Mouse (Mus musculus) limb, embryonic 13.5 days (tissue): ENCODE measurements around the gene Mdk. TPM values are rescaled to one million over a fixed set of nuclear protein-coding genes. Genes with fewer than 3 reads are reported as not detected.
A peak's percentile ranks its signal among the peaks of the same experiment; 100 is the strongest.

Experiments
- ATAC-seq: fragments of 200-750 bp; cut with Nextera tagmentation; 2 replicates; pipeline ENCODE4 v1.8.0; 2017; ENCODE audit warnings: low read depth, moderate number of reproducible peaks, moderate TSS enrichment; ENCODE audit not compliant: low FRiP score
- H3K27ac ChIP-seq: fragments of 300-500 bp; sonication (generic); 2 replicates; pipeline ENCODE4 v1.5.1; 2015; ENCODE audit warnings: inconsistent platforms, mild to moderate bottlenecking, moderate library complexity
- H3K27me3 ChIP-seq: fragments of 300-500 bp; sonication (generic); 2 replicates; pipeline ENCODE4 v1.6.1; 2015; ENCODE audit warnings: mild to moderate bottlenecking, inconsistent platforms
- H3K36me3 ChIP-seq: fragments of 300-500 bp; sonication (generic); 2 replicates; pipeline ENCODE4 v1.6.1; 2015; ENCODE audit warnings: inconsistent platforms, mild to moderate bottlenecking, moderate library complexity
- H3K4me1 ChIP-seq: fragments of 300-500 bp; sonication (generic); 2 replicates; pipeline ENCODE4 v1.6.1; 2015; ENCODE audit warnings: inconsistent platforms
- H3K4me2 ChIP-seq: fragments of 300-500 bp; sonication (generic); replicated peaks from 2 replicates; pipeline ENCODE4 v1.6.1; 2015; ENCODE audit warnings: inconsistent platforms, mild to moderate bottlenecking, moderate library complexity
- H3K4me3 ChIP-seq: fragments of 300-500 bp; sonication (generic); 2 replicates; pipeline ENCODE4 v1.5.1; 2015; ENCODE audit warnings: moderate library complexity, mild to moderate bottlenecking, inconsistent platforms
- H3K9ac ChIP-seq: fragments of 300-500 bp; sonication (generic); 2 replicates; pipeline ENCODE4 v1.6.1; 2015; ENCODE audit warnings: mild to moderate bottlenecking, inconsistent platforms
- H3K9me3 ChIP-seq: fragments of 300-500 bp; sonication (generic); 2 replicates; pipeline ENCODE4 v1.6.1; 2016; ENCODE audit warnings: inconsistent platforms
- WGBS: fragments of 180-500 bp; shearing (Covaris S2); methylation state at CpG from one replicate; pipeline ENCODE4 v1.1.7; 2015; 5-methylcytosine and 5-hydroxymethylcytosine counted together
- polyA plus RNA-seq: library from polyadenylated mRNA; unstranded; fragments of >200 nt; fragmentation: Nextera tagmentation; extraction: Ambion mirVana; gene quantifications from 2 replicates; pipeline ENCODE4 v1.2.1, GENCODE M21; 2015

Gene Mdk
- 1,939 and 1,982 TPM in 2 replicates for polyA plus RNA-seq

- Histone ChIP-seq H3K4me1 (peaks cover 45% of the 10 kb centered on the region), H3K4me2 (peak within 1 kb of the TSS; percentile 86), H3K36me3 (peaks cover 44% of the 10 kb centered on the region), H3K9ac (peak within 1 kb of the TSS; percentile 99), H3K27me3 (no peaks in the 10 kb centered on the region), H3K4me3 (peak within 1 kb of the TSS; percentile 94), H3K9me3 (no peaks in the 10 kb centered on the region), H3K27ac (peak within 1 kb of the TSS; percentile 99)
- peak; percentile 17 for ATAC-seq
- 2% methylated on average over 16 of the region's 16 CpGs for WGBS
Observed at GRCm38 (mm10) chr2:91932160-91932711, at the start of gene Mdk. Gene Mdk, minus strand, starts transcription at chr2:91932297.

GRCm38 (mm10) chr2:91980830-91981229 is 48.7 kb upstream of the Mdk start:
- H3K4me3 ChIP-seq = no peak overlapping the region
- peaks cover 7% of the 10 kb centered on the region; the same call in 1 of the 2 replicates for H3K36me3 ChIP-seq
- 50% methylated on average over 5 of the region's 5 CpGs for WGBS
- H3K27ac ChIP-seq = no peak overlapping the region
- peaks cover 34% of the 10 kb centered on the region for H3K27me3 ChIP-seq
- no peaks in the 10 kb centered on the region for H3K9me3 ChIP-seq
- H3K9ac ChIP-seq = no peak overlapping the region
- peaks cover 31% of the 10 kb centered on the region for H3K4me1 ChIP-seq
- no peak for ATAC-seq
- no peak overlapping the region for H3K4me2 ChIP-seq

GRCm38 (mm10) chr2:91980245-91980644 is 48.1 kb upstream of the Mdk start:
- no peak overlapping the region for H3K4me2 ChIP-seq
- H3K36me3 ChIP-seq = peaks cover 7% of the 10 kb centered on the region; the same call in 1 of the 2 replicates
- 24% methylated on average over 4 of the region's 4 CpGs for WGBS
- no peak overlapping the region for H3K9ac ChIP-seq
- peaks cover 39% of the 10 kb centered on the region for H3K27me3 ChIP-seq
- H3K4me3 ChIP-seq = no peak overlapping the region
- no peak for ATAC-seq
- H3K27ac ChIP-seq = no peak overlapping the region
- H3K4me1 ChIP-seq = peaks cover 36% of the 10 kb centered on the region
- H3K9me3 ChIP-seq = no peaks in the 10 kb centered on the region

GRCm38 (mm10) chr2:91978547-91978946 is 46.5 kb upstream of the Mdk start:
- Histone ChIP-seq H3K9me3 (no peaks in the 10 kb centered on the region), H3K27me3 (peaks cover 53% of the 10 kb centered on the region), H3K4me3 (no peak overlapping the region), H3K4me1 (peaks cover 27% of the 10 kb centered on the region), H3K9ac (no peak overlapping the region), H3K27ac (no peak overlapping the region), H3K36me3 (peaks cover 7% of the 10 kb centered on the region; the same call in 1 of the 2 replicates), H3K4me2 (no peak overlapping the region)
- 0 out of 2 replicates have a peak, but pooled peaks have one; percentile 13 for ATAC-seq
- 18% methylated on average over 2 of the region's 2 CpGs for WGBS

GRCm38 (mm10) chr2:91977960-91978359 is 45.9 kb upstream of the Mdk start:
- Histone ChIP-seq H3K36me3 (peaks cover 5% of the 10 kb centered on the region; the same call in 1 of the 2 replicates), H3K27ac (no peak overlapping the region), H3K4me3 (no peak overlapping the region), H3K27me3 (peaks cover 59% of the 10 kb centered on the region), H3K4me2 (no peak overlapping the region), H3K4me1 (peaks cover 29% of the 10 kb centered on the region), H3K9ac (no peak overlapping the region), H3K9me3 (no peaks in the 10 kb centered on the region)
- 78% methylated on average over 4 of the region's 4 CpGs for WGBS
- no peak for ATAC-seq

- 1% methylated on average over 79 of the region's 79 CpGs for WGBS
- Histone ChIP-seq H3K36me3 (no peaks in the 10 kb centered on the region), H3K9me3 (no peaks in the 10 kb centered on the region), H3K4me1 (peaks cover 43% of the 10 kb centered on the region), H3K27ac (no peak within 1 kb of the TSS), H3K4me3 (peak within 1 kb of the TSS; percentile 44), H3K4me2 (peak within 1 kb of the TSS; percentile 73), H3K27me3 (peaks cover 80% of the 10 kb centered on the region), H3K9ac (peak within 1 kb of the TSS; percentile 59)
- ATAC-seq = peak; percentile 25; the same call in 1 of the 2 replicates
Observed at GRCm38 (mm10) chr2:91975581-91976541, 43.8 kb upstream of the Mdk start, which contains the start of gene Dgkz. Gene Dgkz, minus strand, starts transcription at chr2:91975864.

- H3K4me3 ChIP-seq = no peak overlapping the region
- no peaks in the 10 kb centered on the region for H3K36me3 ChIP-seq
- no peaks in the 10 kb centered on the region for H3K9me3 ChIP-seq
- 27% methylated on average over 7 of the region's 7 CpGs for WGBS
- no peak overlapping the region for H3K4me2 ChIP-seq
- no peak for ATAC-seq
- peaks cover 36% of the 10 kb centered on the region for H3K4me1 ChIP-seq
- H3K27me3 ChIP-seq = peaks cover 86% of the 10 kb centered on the region
- no peak overlapping the region for H3K27ac ChIP-seq
- H3K9ac ChIP-seq = no peak overlapping the region
Observed at GRCm38 (mm10) chr2:91973416-91974135, 41.5 kb upstream of the Mdk start.

- Histone ChIP-seq H3K4me2 (0 out of 2 replicates have a peak overlapping the region, but pooled peaks have one; percentile 23), H3K4me1 (peaks cover 38% of the 10 kb centered on the region), H3K9ac (no peak overlapping the region), H3K9me3 (no peaks in the 10 kb centered on the region), H3K27me3 (peaks cover 71% of the 10 kb centered on the region), H3K4me3 (no peak overlapping the region), H3K27ac (no peak overlapping the region), H3K36me3 (no peaks in the 10 kb centered on the region)
- 34% methylated on average over 13 of the region's 13 CpGs for WGBS
- no peak for ATAC-seq
Observed at GRCm38 (mm10) chr2:91972121-91972566, 40.0 kb upstream of the Mdk start.

- H3K9ac ChIP-seq = no peak overlapping the region
- H3K4me3 ChIP-seq = no peak overlapping the region
- no peak overlapping the region; the same call in none of the 2 replicates for H3K27ac ChIP-seq
- no peak for ATAC-seq
- peaks cover 38% of the 10 kb centered on the region for H3K4me1 ChIP-seq
- no peaks in the 10 kb centered on the region for H3K9me3 ChIP-seq
- no peaks in the 10 kb centered on the region for H3K36me3 ChIP-seq
- WGBS = 28% methylated on average over 21 of the region's 21 CpGs
- peaks cover 65% of the 10 kb centered on the region for H3K27me3 ChIP-seq
- peak overlapping the region; percentile 23 for H3K4me2 ChIP-seq
Observed at GRCm38 (mm10) chr2:91971231-91972097, 39.4 kb upstream of the Mdk start.

- no peak overlapping the region for H3K4me3 ChIP-seq
- H3K27ac ChIP-seq = no peak overlapping the region
- no peak for ATAC-seq
- no peaks in the 10 kb centered on the region for H3K9me3 ChIP-seq
- no peak overlapping the region for H3K9ac ChIP-seq
- WGBS = 50% methylated on average over 11 of the region's 11 CpGs
- H3K4me1 ChIP-seq = peaks cover 26% of the 10 kb centered on the region
- H3K4me2 ChIP-seq = no peak overlapping the region
- no peaks in the 10 kb centered on the region for H3K36me3 ChIP-seq
- peaks cover 30% of the 10 kb centered on the region for H3K27me3 ChIP-seq
Observed at GRCm38 (mm10) chr2:91967962-91968361, 35.9 kb upstream of the Mdk start.

GRCm38 (mm10) chr2:91966367-91966766 is 34.3 kb upstream of the Mdk start:
- ATAC-seq = no peak
- Histone ChIP-seq H3K36me3 (no peaks in the 10 kb centered on the region), H3K9me3 (no peaks in the 10 kb centered on the region), H3K9ac (no peak overlapping the region), H3K4me1 (peaks cover 32% of the 10 kb centered on the region), H3K27ac (no peak overlapping the region; the same call in 1 of the 2 replicates), H3K27me3 (peaks cover 14% of the 10 kb centered on the region; the same call in 1 of the 2 replicates), H3K4me2 (no peak overlapping the region), H3K4me3 (no peak overlapping the region)
- 83% methylated on average over 5 of the region's 5 CpGs for WGBS
